Mouse (Mus musculus) Patski (cell line): Measurements from ENCODE around the gene Slco2b1. TPM values are rescaled to one million over a fixed set of nuclear protein-coding genes. Genes with fewer than 3 reads are reported as not detected.

Experiments
- ATAC-seq: fragments of 100-300 bp; one replicate; pipeline ENCODE4 v1.8.0; 2021
- CTCF ChIA-PET: fragments of 350-600 bp; sonication (Branson Sonifier 250); formaldehyde crosslinking; loops from one replicate; lab custom pipeline; 2022; ENCODE audit warnings: inconsistent platforms; lab: Charles Lee
- POLR2A ChIA-PET: fragments of 350-600 bp; sonication (Branson Sonifier 250); formaldehyde crosslinking; loops from one replicate; lab custom pipeline; 2022; ENCODE audit warnings: antibody characterized with exemption, inconsistent platforms; lab: Charles Lee
- DNase-seq: peaks from one replicate; pipeline ENCODE4 v3.0.0-alpha.2; 2011; ENCODE audit warnings: low read depth, low spot score
- H3K27me3 ChIP-seq: fragments of 371-371 bp; one replicate; pipeline ENCODE4 v1.5.1; 2021
- CTCF ChIP-seq: fragments of 100-300 bp; IDR thresholded peaks from one replicate; pipeline ENCODE4 v1.5.1; 2021
- in situ Hi-C: fragments of 300-500 bp; cut with MboI; formaldehyde crosslinking; loops from 3 replicates; pipeline ENCODE4 v1.11.1; 2018; ENCODE audit warnings: low pct_unique_long_range_greater_than_20kb, mixed read lengths
- polyA plus RNA-seq: library from polyadenylated mRNA; unstranded; gene quantifications from one replicate; pipeline ENCODE4 v1.2.3, GENCODE M21; 2021

Gene Slco2b1
- polyA plus RNA-seq, 1 experiment from 2014 or later: not detected

DNA sequence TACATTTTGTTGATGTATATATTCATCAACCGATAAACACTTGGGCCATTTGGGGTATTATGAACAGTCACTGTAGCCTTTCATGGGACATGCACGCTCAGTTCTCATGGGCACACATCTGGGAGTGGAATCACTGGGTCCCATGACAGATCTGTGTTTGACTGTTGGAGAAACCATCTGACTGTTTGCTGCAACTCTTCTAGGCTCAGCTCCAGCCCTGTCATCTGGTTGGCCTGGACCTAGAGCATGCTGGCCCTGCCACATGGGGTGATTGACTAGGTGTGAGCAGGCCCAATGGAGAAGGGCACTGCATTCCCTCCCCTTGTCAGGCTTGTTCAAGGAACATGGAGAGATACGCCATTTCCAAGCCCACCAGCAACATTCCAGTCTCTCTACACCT is 17.2 kb downstream of the Slco2b1 start:
- ATAC-seq (no peak), DNase-seq (no peak)
- no peak for TF ChIP-seq CTCF
- H3K27me3 ChIP-seq: peaks cover 57% of the 10 kb centered on the region
- ChIA-PET CTCF (no interaction called here), POLR2A (no interaction called here)
- in situ Hi-C loops: no loop called here

GRCm38 (mm10) chr7:99693387-99693786 is 17.8 kb downstream of the Slco2b1 start:
- in situ Hi-C loops: no loop called here
- TF ChIP-seq CTCF: no peak
- H3K27me3 ChIP-seq: peaks cover 63% of the 10 kb centered on the region
- CTCF ChIA-PET: no interaction called here
- POLR2A ChIA-PET: no interaction called here
- DNase-seq (no peak), ATAC-seq (no peak)

DNA sequence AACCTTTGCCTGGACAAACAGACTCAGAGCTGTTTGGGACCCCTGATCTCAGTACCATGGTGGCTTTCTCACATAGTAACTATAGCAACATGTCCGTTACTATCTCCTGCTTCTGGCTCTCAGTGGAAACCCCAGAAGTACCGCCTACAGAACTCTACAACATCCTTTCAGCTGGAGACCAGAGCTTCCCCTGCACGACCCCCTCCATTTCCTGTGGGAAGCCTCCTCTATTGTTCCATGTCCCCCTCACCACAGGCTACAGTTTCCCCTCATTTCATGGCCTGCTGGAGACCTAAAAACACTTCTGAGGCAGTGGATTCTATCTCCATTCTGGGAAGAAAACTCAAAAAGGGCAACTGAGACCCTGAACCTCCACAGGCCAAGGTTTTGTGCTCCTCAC is 18.7 kb downstream of the Slco2b1 start:
- in situ Hi-C loops: no loop called here
- CTCF ChIA-PET: no interaction called here
- no peak for ATAC-seq

DNA sequence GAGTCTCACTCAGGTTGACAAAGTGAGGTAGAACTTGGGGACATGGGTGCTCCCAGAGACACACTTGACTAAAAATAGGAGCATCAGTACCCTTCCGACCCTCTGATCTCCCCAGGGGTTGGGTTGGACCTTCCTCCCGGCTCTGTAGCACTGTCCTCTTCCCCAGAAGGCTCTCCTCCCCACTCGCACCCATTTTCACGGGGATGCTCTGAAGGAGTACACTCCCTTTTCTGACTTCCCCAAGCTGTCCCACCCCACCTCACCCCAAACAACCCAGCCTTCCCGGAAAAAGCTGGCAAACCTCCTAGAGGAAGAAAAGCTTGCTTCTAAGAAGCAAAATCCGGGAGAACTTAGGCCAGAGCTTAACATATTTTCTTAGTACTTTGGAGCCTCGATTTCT is 20.3 kb downstream of the Slco2b1 start:
- ATAC-seq (no peak), DNase-seq (no peak)
- ChIA-PET POLR2A (no interaction called here), CTCF (interaction anchor here (2.1 kb wide), 1 partner anchor 9 kb away, joined by 4 read pairs; no protein-coding TSS in a partner anchor)
- H3K27me3 ChIP-seq: peaks cover 70% of the 10 kb centered on the region
- no peak for TF ChIP-seq CTCF
- in situ Hi-C loops: no loop called here

More for the DNA sequence above, 18.7 kb downstream of the Slco2b1 start:
- H3K27me3 ChIP-seq: peaks cover 64% of the 10 kb centered on the region
- TF ChIP-seq CTCF: no peak
- no peak for DNase-seq
- POLR2A ChIA-PET: no interaction called here

GRCm38 (mm10) chr7:99684086-99684485 is 27.1 kb downstream of the Slco2b1 start:
- in situ Hi-C loops: no loop called here
- no peak for TF ChIP-seq CTCF
- ChIA-PET POLR2A (no interaction called here), CTCF (no interaction called here)
- ATAC-seq (no peak), DNase-seq (no peak)
- peaks cover 60% of the 10 kb centered on the region for H3K27me3 ChIP-seq

DNA sequence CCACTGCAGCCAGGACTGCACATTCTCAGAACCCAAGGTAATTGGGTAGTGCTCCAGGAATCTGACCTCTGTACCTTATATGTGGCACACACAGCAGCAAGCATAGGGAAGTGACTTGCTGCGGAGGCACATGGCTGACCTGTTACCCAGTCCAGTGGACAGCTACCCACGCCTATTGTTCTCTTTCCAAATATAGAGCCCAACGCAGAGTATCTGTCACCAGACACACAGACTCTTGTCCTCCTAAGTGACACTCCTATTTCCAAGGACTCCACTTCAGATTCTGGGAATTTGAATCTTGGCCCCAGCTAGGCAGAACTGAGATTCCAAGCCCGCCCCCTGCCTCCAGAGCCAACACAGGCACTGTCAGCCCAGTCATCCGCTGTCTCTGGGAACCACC is 30.4 kb downstream of the Slco2b1 start:
- no peak for TF ChIP-seq CTCF
- H3K27me3 ChIP-seq: peaks cover 52% of the 10 kb centered on the region
- in situ Hi-C loops: no loop called here
- CTCF ChIA-PET: no interaction called here
- DNase-seq: no peak
- POLR2A ChIA-PET: no interaction called here
- ATAC-seq: no peak

DNA sequence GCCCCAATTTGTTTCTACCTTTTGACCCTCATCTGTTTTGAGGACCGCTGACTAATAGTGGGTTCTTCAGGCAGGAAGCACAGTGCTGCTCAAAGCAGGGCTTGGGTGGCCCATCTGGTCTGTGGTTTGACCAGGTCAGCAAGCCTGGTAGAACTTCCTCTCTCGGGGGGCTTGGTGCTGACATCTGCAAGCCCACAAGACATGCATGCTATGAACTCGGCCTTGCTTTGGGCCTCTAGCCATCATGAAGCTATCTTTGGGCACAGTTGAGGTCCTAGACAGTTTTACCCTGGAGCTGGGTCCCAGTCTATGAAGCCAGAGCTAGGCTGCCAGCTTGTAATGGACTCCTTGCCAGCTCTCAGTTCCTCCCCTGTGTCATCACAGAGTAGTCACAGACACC is 36.2 kb downstream of the Slco2b1 start:
- ChIA-PET CTCF (no interaction called here), POLR2A (no interaction called here)
- in situ Hi-C loops: no loop called here

GRCm38 (mm10) chr7:99674209-99674608 is 36.9 kb downstream of the Slco2b1 start:
- in situ Hi-C loops: no loop called here
- ChIA-PET CTCF (no interaction called here), POLR2A (no interaction called here)
- H3K27me3 ChIP-seq: peaks cover 37% of the 10 kb centered on the region
- DNase-seq (no peak), ATAC-seq (no peak)
- TF ChIP-seq CTCF: no peak

More for the DNA sequence above, 36.2 kb downstream of the Slco2b1 start:
- TF ChIP-seq CTCF: no peak
- DNase-seq (no peak), ATAC-seq (no peak)
- H3K27me3 ChIP-seq: peaks cover 41% of the 10 kb centered on the region

DNA sequence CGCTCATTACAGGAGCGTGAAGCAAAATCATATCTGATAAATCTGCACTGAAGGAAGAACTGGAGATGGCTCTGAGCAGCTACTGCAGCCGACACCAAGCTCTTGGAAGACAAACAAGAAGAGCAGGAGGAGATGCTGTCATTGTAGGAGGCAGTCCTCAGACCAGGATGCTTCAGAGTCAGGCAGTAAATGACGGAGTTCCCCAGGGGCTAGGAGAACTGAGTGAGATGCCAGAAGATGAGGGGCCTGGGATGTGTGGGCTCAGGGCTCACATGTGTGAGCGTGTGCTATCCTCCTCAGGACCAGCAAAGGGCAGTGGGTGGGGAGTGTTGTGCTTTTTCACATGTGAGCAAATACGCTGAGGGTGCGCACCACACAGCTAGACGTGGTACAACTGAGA is 38.0 kb downstream of the Slco2b1 start:
- ChIA-PET CTCF (no interaction called here), POLR2A (no interaction called here)
- no peak for TF ChIP-seq CTCF
- peaks cover 35% of the 10 kb centered on the region for H3K27me3 ChIP-seq
- in situ Hi-C loops: no loop called here
- DNase-seq (no peak), ATAC-seq (no peak)

DNA sequence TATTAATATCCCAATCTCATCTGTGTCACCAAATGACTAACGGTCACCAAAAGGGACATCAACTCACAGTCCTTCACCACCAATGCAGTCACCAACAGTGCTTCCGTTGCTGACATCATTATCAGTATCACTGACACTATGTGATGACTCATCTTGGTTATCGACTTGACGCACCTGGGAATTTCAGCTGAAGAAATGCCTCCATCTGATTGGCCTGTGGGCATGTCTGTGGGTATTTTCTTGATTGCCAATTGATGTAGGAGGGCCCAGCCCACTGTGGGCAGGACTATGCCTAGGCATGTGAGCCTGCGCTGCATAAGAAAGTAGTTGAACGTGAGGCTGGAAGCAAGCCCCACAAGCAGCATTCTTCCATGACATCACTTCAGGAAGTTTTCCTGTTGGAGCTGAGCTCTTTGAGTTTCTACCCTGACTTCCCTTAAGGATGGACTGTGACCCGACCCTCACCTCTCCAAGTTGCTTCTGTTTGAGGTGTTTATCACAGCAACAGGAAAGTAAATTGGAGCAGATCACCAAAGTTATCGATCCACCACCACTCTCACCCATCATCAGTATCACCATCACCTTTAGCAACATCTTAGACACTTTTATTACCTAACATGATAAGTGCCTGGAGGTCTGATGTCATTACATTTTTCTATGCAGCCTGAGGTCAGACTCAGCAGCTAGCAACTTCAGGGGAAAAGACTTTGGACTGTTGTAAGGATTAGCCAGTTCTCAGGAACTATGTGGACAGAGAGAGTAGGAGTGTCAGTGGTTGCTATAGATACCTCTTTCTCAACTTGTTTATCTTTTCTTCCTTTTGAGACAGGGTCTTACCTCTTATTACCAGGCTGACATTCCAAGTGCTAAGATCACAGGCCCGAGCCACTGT is 39.4 kb downstream of the Slco2b1 start:
- TF ChIP-seq CTCF: no peak

DNA sequence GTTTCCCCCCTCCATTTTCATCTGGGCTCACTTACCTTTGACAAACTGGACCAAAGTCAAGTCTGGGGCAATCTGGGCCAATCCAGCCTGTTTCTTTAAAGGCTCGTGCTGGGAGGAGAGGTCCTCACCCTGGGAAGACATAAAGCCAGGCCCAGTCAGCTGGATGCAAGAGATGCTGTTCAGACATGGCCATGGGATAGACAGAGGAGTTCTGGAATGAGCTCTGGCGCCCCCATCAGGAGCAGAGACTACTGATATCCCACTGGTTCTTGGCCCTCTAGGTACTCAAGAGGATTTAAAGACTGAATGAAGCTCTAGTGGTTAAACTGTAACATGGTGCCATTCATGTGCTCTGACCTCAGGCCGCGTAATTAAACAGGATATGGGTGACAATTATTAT is 40.2 kb downstream of the Slco2b1 start:
- POLR2A ChIA-PET: no interaction called here
- DNase-seq: no peak
- no peak for ATAC-seq
- CTCF ChIA-PET: no interaction called here
- in situ Hi-C loops: no loop called here
- no peak for TF ChIP-seq CTCF
- H3K27me3 ChIP-seq: peaks cover 44% of the 10 kb centered on the region

More for the DNA sequence above, 39.4 kb downstream of the Slco2b1 start:
- peaks cover 45% of the 10 kb centered on the region for H3K27me3 ChIP-seq
- POLR2A ChIA-PET: no interaction called here
- DNase-seq: no peak
- in situ Hi-C loops: no loop called here
- ATAC-seq: no peak
- CTCF ChIA-PET: interaction anchor here (1.5 kb wide), 1 partner anchor 8 kb away, joined by 3 read pairs; no protein-coding TSS in a partner anchor

DNA sequence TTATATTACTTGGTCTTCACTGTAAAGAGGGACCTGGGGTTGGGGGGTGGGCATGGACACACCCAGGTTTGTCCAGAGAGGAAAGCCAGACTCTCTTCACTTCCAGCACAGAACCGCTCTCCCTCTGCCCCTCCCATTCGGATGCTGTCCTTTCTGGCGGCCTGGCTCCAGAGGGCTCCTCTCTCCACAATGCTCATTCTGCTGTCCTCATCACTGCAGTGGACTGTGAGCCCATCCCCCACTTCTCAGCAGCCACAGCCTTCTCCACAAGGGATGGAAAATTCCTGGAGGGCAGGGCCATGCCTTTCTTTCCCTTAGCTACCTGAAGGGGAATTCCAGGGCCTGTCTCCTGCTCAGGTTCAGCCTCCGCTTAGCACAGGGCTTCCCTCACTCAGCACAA is 42.3 kb downstream of the Slco2b1 start:
- no peak for DNase-seq
- no peak for ATAC-seq
- ChIA-PET POLR2A (no interaction called here), CTCF (no interaction called here)
- in situ Hi-C loops: no loop called here
- no peak for TF ChIP-seq CTCF
- H3K27me3 ChIP-seq: peaks cover 50% of the 10 kb centered on the region
